Mouse (Mus musculus) layer of hippocampus, postnatal 10 days (tissue): ENCODE measurements at regions not wholly inside any gene's neighbourhood (a gene's known extent, or its start where the extent isn't known, plus 50 kb on each side); places are given as distances from the start of the nearest gene placed in this dataset.
A peak's percentile ranks its signal among the peaks of the same experiment; 100 is the strongest.

Experiments
- DNase-seq, 2 experiments: peaks; one replicate each; pipeline ENCODE4 v3.0.0; 2021; ENCODE audit warnings: low spot score in 2 of 2

- DNase-seq, result no peak
These were observed 78.1 kb downstream of the Pom121l12 start for GRCm38 (mm10) chr11:14676992-14677734.

- peak; percentile 16 to 17 for DNase-seq
These were observed 101.6 kb downstream of the Pom121l12 start for GRCm38 (mm10) chr11:14700666-14701065.
